Mouse (Mus musculus) hindbrain, embryonic 12.5 days (tissue): Measurements from ENCODE around the gene Pfas. TPM values are rescaled to one million over a fixed set of nuclear protein-coding genes. Genes with fewer than 3 reads are reported as not detected.
A peak's percentile ranks its signal among the peaks of the same experiment; 100 is the strongest.
"Not testable (repeated sequence)": the region's sequence is repeated elsewhere in the genome, so short reads cannot be mapped to it uniquely, and the experiment has no call there.

Source experiments
- ATAC-seq: fragments of 200-750 bp; cut with Nextera tagmentation; 2 replicates; pipeline ENCODE4 v1.8.0; 2017; ENCODE audit warnings: moderate TSS enrichment; ENCODE audit not compliant: low FRiP score
- H3K27ac ChIP-seq: fragments of 300-500 bp; sonication (generic); 2 replicates; pipeline ENCODE4 v1.5.1; 2016; ENCODE audit warnings: mild to moderate bottlenecking
- H3K27me3 ChIP-seq: fragments of 300-500 bp; sonication (generic); 2 replicates; pipeline ENCODE4 v1.6.1; 2016; ENCODE audit warnings: mild to moderate bottlenecking
- H3K36me3 ChIP-seq: fragments of 300-500 bp; sonication (generic); 2 replicates; pipeline ENCODE4 v1.6.1; 2016; ENCODE audit warnings: mild to moderate bottlenecking
- H3K4me1 ChIP-seq: fragments of 300-500 bp; sonication (generic); 2 replicates; pipeline ENCODE4 v1.6.1; 2016
- H3K4me2 ChIP-seq: fragments of 300-500 bp; sonication (generic); replicated peaks from 2 replicates; pipeline ENCODE4 v1.6.1; 2016; ENCODE audit warnings: mild to moderate bottlenecking
- H3K4me3 ChIP-seq: fragments of 300-500 bp; sonication (generic); 2 replicates; pipeline ENCODE4 v1.5.1; 2016; ENCODE audit warnings: mild to moderate bottlenecking
- H3K9ac ChIP-seq: fragments of 300-500 bp; sonication (generic); 2 replicates; pipeline ENCODE4 v1.6.1; 2016; ENCODE audit warnings: mild to moderate bottlenecking, moderate library complexity
- H3K9me3 ChIP-seq: fragments of 300-500 bp; sonication (generic); replicated peaks from 2 replicates; pipeline ENCODE4 v1.6.1; 2016; ENCODE audit warnings: mild to moderate bottlenecking
- WGBS: fragments of 180-500 bp; shearing (Covaris S2); methylation state at CpG from one replicate; pipeline ENCODE4 v1.1.7; 2016; 5-methylcytosine and 5-hydroxymethylcytosine counted together
- polyA plus RNA-seq: library from polyadenylated mRNA; unstranded; fragments of >200 nt; fragmentation: Nextera tagmentation; extraction: Ambion mirVana; gene quantifications from 2 replicates; pipeline ENCODE4 v1.2.1, GENCODE M21; 2016

Pfas gene
- polyA plus RNA-seq, 1 experiment from 2014 or later, result 31.0 TPM

DNA sequence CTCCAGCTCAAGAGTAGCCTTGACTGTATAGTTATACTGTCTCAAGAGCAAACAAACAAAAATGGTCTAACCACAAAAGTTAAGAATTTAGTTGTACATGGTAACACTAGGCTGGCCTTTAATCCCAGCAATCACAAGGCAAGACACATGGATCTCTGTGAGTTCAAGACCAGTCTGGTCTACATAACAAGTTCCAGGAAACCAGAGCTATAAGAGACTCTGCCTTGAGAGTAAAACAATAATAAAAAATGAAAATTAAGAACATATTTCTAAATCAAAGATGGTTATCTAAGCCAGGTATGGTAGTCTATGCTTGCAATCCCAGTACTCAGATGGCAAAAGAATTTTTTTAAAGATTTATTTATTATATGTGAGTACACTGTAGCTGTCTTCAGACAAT, 43.2 kb downstream of the Pfas start:
- Histone ChIP-seq H3K9ac (no peak overlapping the region), H3K4me1 (peaks cover 9% of the 10 kb centered on the region), H3K27me3 (0 out of 2 replicates have a peak, but pooled peaks cover 3% of the 10 kb centered on the region), H3K4me2 (no peak overlapping the region), H3K27ac (no peak overlapping the region), H3K36me3 (no peaks in the 10 kb centered on the region), H3K9me3 (no peaks in the 10 kb centered on the region), H3K4me3 (no peak overlapping the region)
- ATAC-seq, result no peak

- H3K27me3 ChIP-seq, result peaks cover 3% of the 10 kb centered on the region; the same call in 1 of the 2 replicates
- no peak overlapping the region for H3K4me2 ChIP-seq
- H3K4me1 ChIP-seq, result peaks cover 5% of the 10 kb centered on the region
- no peak for ATAC-seq
- H3K9ac ChIP-seq, result no peak overlapping the region
- 77% methylated on average over 2 of the region's 2 CpGs for WGBS
- H3K9me3 ChIP-seq, result no peaks in the 10 kb centered on the region
- H3K36me3 ChIP-seq, result no peaks in the 10 kb centered on the region
- H3K27ac ChIP-seq, result no peak overlapping the region
- H3K4me3 ChIP-seq, result no peak overlapping the region
Measured at GRCm38 (mm10) chr11:68963405-68963804, 44.9 kb downstream of the Pfas start.

GRCm38 (mm10) chr11:68962159-68962558, 46.1 kb downstream of the Pfas start:
- 31% methylated on average over 11 of the region's 11 CpGs for WGBS

DNA sequence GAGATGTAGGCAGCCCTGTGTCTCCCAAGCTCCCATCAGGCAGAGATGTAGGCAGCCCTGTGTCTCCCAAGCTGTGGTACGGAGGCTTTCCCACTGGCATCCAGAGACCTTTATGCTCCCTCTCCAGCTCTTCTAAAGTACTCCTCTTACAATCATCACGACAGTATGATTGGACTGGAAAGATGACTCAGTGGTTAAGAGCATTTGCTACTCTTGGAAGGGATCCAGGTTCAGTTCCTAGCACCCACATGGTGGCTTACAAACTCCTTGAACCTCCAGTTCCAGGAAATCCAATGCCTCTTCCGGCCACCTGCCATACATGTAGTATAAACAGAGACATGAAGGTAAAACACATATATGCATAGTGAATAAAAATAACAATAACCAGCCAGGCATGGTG, 46.7 kb downstream of the Pfas start:
- WGBS, result 78% methylated on average over 3 of the region's 3 CpGs
- Histone ChIP-seq H3K9me3 (no peaks in the 10 kb centered on the region), H3K4me3 (no peak overlapping the region), H3K27me3 (peaks cover 15% of the 10 kb centered on the region), H3K4me2 (no peak overlapping the region), H3K36me3 (no peaks in the 10 kb centered on the region), H3K9ac (no peak overlapping the region), H3K27ac (no peak overlapping the region), H3K4me1 (no peaks in the 10 kb centered on the region)
- no peak for ATAC-seq

More at GRCm38 (mm10) chr11:68962159-68962558, 46.1 kb downstream of the Pfas start:
- H3K27ac ChIP-seq, H3K36me3 ChIP-seq, ATAC-seq, H3K4me2 ChIP-seq, H3K4me3 ChIP-seq, H3K9ac ChIP-seq, H3K27me3 ChIP-seq, H3K9me3 ChIP-seq, H3K4me1 ChIP-seq: not testable (repeated sequence)

- peaks cover 51% of the 10 kb centered on the region for H3K27me3 ChIP-seq
- WGBS, result 86% methylated on average over 1 of the region's 1 CpGs
- H3K4me1 ChIP-seq, result peaks cover 18% of the 10 kb centered on the region
- ATAC-seq, result no peak
- no peaks in the 10 kb centered on the region for H3K9me3 ChIP-seq
- no peak overlapping the region for H3K27ac ChIP-seq
- no peak overlapping the region for H3K4me3 ChIP-seq
- no peak overlapping the region for H3K9ac ChIP-seq
- H3K36me3 ChIP-seq, result no peaks in the 10 kb centered on the region
- no peak overlapping the region for H3K4me2 ChIP-seq
Measured at GRCm38 (mm10) chr11:68957971-68958370, 50.3 kb downstream of the Pfas start.

DNA sequence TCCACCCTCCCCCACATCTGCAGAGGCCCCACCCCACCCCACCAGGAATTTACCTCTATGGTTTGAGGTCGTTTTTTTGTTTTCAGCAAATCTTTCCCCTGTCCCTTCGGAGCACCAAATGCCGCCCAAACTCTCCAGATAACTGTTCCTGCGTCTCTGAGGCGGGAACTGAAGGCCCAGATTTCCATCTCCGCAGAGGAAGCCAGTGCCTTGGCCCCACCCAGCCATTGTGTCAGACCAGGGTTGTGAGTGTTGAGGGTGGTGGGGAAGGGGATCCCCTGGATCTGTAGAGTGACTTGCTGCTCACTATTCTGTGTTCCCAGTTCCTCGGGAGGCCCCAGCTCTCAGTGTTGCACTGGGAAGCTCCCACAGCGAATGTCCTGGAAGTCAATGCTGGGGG, 51.0 kb downstream of the Pfas start, which contains the start of gene Arhgef15:
Arhgef15 (minus strand) TSS at position 173 of the 400 bp plus-strand sequence.
- H3K27me3 ChIP-seq, result peaks cover 56% of the 10 kb centered on the region
- no peak for ATAC-seq
- H3K9ac ChIP-seq, result 0 out of 2 replicates have a peak within 1 kb of the TSS, but pooled peaks have one; percentile 19
- no peaks in the 10 kb centered on the region for H3K9me3 ChIP-seq
- H3K4me1 ChIP-seq, result peaks cover 18% of the 10 kb centered on the region
- H3K27ac ChIP-seq, result no peak within 1 kb of the TSS
- H3K36me3 ChIP-seq, result no peaks in the 10 kb centered on the region
- H3K4me3 ChIP-seq, result 0 out of 2 replicates have a peak within 1 kb of the TSS, but pooled peaks have one; percentile 6
- 0 out of 2 replicates have a peak within 1 kb of the TSS, but pooled peaks have one; percentile 1 for H3K4me2 ChIP-seq
- WGBS, result 34% methylated on average over 8 of the region's 8 CpGs

DNA sequence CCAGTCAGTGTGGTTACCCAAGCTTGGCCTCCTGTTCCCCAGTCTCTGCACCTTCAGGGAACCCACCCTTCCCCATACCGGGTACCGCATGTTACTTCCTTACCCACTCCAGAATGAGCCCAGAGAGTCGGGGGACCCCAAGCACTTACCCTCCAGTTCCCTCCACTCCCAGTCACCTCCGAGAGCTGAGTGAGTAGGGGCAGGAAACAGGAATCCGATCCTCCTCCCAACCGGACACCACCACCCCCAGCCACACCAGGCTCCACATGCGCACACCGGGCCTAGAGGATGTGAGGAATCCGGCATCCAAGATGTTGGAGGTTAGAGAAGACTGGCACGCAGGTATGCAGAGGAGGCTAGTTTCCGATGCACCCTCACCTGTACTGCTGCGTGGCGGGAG, 51.6 kb downstream of the Pfas start:
- H3K4me3 ChIP-seq, result 0 out of 2 replicates have a peak overlapping the region, but pooled peaks have one; percentile 6
- WGBS, result 32% methylated on average over 13 of the region's 13 CpGs
- H3K4me2 ChIP-seq, result 0 out of 2 replicates have a peak overlapping the region, but pooled peaks have one; percentile 1
- H3K27ac ChIP-seq, result no peak overlapping the region
- H3K27me3 ChIP-seq, result peaks cover 60% of the 10 kb centered on the region
- H3K9ac ChIP-seq, result 0 out of 2 replicates have a peak overlapping the region, but pooled peaks have one; percentile 19
- H3K9me3 ChIP-seq, result no peaks in the 10 kb centered on the region
- no peaks in the 10 kb centered on the region for H3K36me3 ChIP-seq
- no peak for ATAC-seq
- peaks cover 18% of the 10 kb centered on the region for H3K4me1 ChIP-seq

GRCm38 (mm10) chr11:68956107-68956506, 52.2 kb downstream of the Pfas start:
- Histone ChIP-seq H3K4me1 (peaks cover 18% of the 10 kb centered on the region), H3K4me3 (no peak overlapping the region), H3K27ac (no peak overlapping the region), H3K9me3 (no peaks in the 10 kb centered on the region), H3K9ac (no peak overlapping the region), H3K36me3 (no peaks in the 10 kb centered on the region), H3K27me3 (peaks cover 66% of the 10 kb centered on the region), H3K4me2 (0 out of 2 replicates have a peak overlapping the region, but pooled peaks have one; percentile 1)
- ATAC-seq, result no peak
- WGBS, result 43% methylated on average over 3 of the region's 3 CpGs

GRCm38 (mm10) chr11:68955473-68955872, 52.8 kb downstream of the Pfas start:
- Histone ChIP-seq H3K9ac (peak overlapping the region; percentile 59), H3K4me3 (no peak overlapping the region), H3K36me3 (no peaks in the 10 kb centered on the region), H3K27me3 (peaks cover 70% of the 10 kb centered on the region), H3K4me2 (peak overlapping the region; percentile 58), H3K27ac (no peak overlapping the region), H3K9me3 (no peaks in the 10 kb centered on the region), H3K4me1 (peaks cover 18% of the 10 kb centered on the region)
- WGBS, result 64% methylated on average over 5 of the region's 5 CpGs
- no peak for ATAC-seq

DNA sequence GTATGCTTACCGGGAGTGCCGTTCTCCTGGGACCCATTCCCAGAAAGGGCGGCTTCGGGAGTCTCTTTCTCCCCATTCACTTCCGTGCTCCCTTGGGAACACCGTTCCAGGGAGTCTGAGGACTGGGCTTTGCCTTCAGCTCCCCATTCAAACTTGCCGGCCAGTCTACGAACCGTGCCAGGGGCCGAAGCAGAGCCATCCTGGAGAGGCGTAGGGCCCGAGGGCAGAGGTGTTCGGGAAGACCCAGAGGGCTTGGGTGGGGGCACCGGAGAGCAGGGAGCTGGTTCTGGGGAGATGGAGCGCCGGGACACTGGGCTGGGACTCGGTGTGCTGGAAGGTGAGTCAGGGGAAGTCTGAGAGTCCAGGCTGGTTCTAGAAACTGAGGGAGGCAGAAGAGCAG, 53.9 kb downstream of the Pfas start:
- Histone ChIP-seq H3K4me1 (peaks cover 18% of the 10 kb centered on the region), H3K36me3 (no peaks in the 10 kb centered on the region), H3K4me2 (peak overlapping the region; percentile 58), H3K4me3 (peak overlapping the region; percentile 30), H3K27me3 (peaks cover 70% of the 10 kb centered on the region), H3K27ac (no peak overlapping the region), H3K9ac (peak overlapping the region; percentile 59), H3K9me3 (no peaks in the 10 kb centered on the region)
- WGBS, result 2% methylated on average over 17 of the region's 17 CpGs
- ATAC-seq, result no peak

DNA sequence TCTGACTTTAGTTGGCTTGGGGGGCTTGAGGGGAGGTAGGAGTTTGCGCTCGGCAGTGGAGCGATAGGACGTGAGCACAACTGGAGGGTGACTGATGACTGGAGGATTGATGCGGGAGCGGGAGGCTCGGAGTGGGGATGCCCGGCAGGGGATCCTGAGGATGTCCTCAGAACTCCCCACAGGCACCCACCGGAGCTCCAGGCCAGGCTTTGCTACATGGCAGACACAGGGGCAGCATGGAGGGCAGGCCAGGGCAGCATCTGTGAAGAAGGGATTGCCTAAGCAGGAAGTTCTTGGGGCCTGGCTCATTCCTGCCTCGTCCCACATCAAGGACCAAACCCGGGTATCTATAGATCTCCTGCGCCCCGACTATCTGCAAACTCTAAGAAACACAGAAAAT, 54.4 kb downstream of the Pfas start:
- 6% methylated on average over 13 of the region's 13 CpGs for WGBS
- H3K4me3 ChIP-seq, result no peak overlapping the region

DNA sequence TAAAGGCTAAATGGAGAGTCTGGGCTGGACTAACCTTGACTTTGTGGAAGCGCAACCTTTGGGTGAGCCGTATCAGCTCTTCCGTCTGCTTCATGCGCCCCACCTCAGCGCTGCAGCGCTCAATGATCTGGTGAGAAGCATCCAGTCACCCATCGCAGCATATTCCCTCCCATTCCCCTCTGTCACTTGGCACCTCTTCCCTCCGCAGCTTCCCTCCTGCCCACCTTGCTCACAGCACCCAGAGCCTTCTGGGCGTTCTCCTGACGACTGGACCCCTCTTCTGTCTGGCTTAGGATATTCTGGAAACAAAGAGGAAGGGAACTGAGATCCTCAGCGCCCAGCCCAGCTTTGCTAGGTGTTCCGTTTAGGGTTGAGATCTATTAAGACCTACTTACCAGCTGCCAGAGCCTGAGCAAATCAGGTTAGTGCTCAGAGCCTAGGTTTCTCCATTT, 60.7 kb downstream of the Pfas start:
- peak overlapping the region; percentile 32 for H3K4me3 ChIP-seq
- H3K36me3 ChIP-seq, result no peaks in the 10 kb centered on the region
- 9% methylated on average over 12 of the region's 12 CpGs for WGBS
- H3K9ac ChIP-seq, result peak overlapping the region; percentile 55
- H3K4me2 ChIP-seq, result peak overlapping the region; percentile 45
- 0 out of 2 replicates have a peak, but pooled peaks have one; percentile 29 for ATAC-seq
- H3K9me3 ChIP-seq, result no peaks in the 10 kb centered on the region
- peak overlapping the region; percentile 66 for H3K27ac ChIP-seq
- peaks cover 2% of the 10 kb centered on the region; the same call in 1 of the 2 replicates for H3K4me1 ChIP-seq
- H3K27me3 ChIP-seq, result peaks cover 40% of the 10 kb centered on the region

More for the DNA sequence above, 54.4 kb downstream of the Pfas start:
- ATAC-seq, result no peak
- no peak overlapping the region for H3K9ac ChIP-seq
- no peaks in the 10 kb centered on the region for H3K9me3 ChIP-seq
- H3K4me2 ChIP-seq, result peak overlapping the region; percentile 58
- peaks cover 18% of the 10 kb centered on the region for H3K4me1 ChIP-seq
- peaks cover 69% of the 10 kb centered on the region for H3K27me3 ChIP-seq
- H3K27ac ChIP-seq, result no peak overlapping the region
- H3K36me3 ChIP-seq, result no peaks in the 10 kb centered on the region
